Mouse (Mus musculus): ENCODE data around the gene Cd72. TPM values are rescaled to one million over a fixed set of nuclear protein-coding genes. Genes with fewer than 3 reads are reported as not detected.
"Not testable (repeated sequence)": the region's sequence is repeated elsewhere in the genome, so short reads cannot be mapped to it uniquely, and the experiment has no call there.

Gene Cd72
- 7.7 and 11.1 TPM in 2 replicates for total RNA-seq (2014; fragmentation: Nextera tagmentation)
- 7.0 and 9.1 TPM in 2 replicates for total RNA-seq (2017)

DNA sequence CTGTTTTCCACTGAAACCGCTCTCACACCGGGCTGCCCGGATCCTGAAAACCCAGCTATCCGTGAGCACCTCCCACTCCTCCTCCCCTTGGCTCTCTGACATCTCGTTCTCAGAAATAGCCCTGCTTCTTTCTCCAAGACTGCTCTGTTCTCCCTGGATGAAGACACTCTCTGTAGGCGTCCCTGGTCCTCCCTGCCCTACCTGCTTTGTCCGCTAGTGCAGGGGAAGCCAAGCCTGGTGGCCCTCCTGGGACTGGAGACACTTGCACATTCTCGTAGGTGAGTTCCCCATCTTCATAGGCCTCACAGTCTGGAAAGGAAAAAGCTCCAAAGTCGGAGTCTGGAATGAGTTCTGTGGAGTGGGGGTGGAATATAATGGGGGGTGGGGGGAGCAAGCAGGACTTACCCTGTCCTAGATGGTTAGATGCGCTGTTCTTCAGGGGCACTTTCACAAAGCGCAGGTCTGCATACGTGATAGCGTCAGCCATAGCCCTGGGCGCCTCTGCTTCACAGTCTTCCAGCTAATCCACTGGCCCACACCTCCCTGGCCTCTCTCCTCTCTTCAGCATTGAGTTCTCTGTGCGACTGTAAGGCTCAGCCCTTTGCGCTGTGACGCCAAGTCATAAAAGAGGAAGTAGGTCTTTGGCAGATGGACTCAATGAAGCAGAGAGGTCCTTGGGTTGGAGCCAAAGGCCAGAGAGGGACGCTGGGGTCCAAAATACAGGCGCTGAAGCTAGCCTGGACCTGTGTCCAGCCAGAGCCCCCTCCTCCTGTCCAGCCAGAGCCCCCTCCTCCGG lies at the start of gene Cd72:
Cd72 (minus strand) TSS at position 588 of the 796 bp plus-strand sequence.
- ATAC-seq (replicated peaks; ENCODE audit: poor library complexity, severe bottlenecking), result peak; percentile 72

GRCm38 (mm10) chr4:43503506-43503905 lies 49.1 kb upstream of the Cd72 start:
- ATAC-seq (replicated peaks; ENCODE audit: poor library complexity, severe bottlenecking), result no peak

DNA sequence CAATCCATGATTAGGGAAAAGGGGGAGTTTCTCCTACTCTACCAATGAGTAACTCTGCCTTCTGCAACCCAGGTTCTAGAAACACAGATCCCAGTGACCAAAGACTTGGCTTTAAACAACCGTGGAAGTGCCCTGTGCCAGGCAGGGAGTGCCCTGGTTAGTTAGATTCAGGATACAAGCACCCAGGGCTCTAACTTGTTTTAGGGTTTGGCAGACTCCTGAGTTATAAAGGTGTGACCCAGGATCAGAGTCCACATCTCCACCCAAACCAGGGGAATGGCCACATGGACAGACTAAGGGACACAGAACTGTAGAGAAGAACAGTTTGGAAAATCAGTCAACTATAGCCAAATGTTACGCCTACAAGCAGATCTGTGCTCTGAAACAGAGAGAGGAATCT lies 48.6 kb upstream of the Cd72 start:
- ATAC-seq (replicated peaks; ENCODE audit: poor library complexity, severe bottlenecking), result no peak

DNA sequence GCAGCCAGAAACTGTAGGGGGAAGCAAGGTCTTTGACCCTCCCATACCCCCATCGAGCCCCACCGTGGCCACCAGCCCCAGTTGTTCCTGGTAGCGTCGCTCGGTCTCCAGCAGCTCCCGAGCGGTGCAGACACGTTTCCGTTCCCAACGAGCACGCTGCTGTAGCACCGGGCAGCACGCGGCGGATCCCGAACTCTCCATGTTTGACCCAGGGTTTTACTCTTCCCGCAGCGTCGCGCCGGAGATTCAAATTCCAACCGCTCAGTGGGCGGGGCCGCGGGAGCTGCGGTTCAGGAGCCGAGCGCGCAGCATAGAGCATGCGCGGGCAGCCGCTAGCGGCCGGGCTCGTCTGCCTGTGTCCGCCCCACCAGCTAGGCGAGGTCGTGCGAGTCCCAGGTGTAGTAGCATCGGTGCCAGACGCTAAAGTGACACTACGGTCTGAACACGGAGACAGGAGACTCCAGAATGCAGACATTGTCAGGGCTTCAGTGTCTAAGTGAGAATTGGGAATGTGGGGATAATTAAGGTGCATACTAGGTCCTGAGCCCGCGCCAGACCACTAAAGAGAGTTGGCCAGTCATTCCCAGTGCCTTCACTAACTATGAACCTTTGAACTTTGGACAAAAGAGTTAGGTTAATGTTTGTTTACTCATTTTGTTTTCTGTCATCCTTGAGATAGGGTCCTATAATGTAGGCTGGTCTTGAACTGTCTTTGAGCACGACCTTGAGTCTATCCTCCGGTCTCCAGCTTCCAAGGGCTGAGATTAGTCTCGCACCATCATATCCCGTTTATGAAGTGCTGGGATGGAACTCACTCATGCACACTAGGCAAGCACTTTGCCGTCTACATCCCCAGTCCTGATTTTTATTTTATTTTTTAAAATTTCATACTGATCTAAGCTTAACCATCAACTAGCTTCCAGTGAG lies 45.2 kb upstream of the Cd72 start, which contains the start of gene Arhgef39:
Arhgef39 (minus strand) TSS at position 289 of the 927 bp plus-strand sequence.
- ATAC-seq (replicated peaks; ENCODE audit: poor library complexity, severe bottlenecking), result peak; percentile 72

DNA sequence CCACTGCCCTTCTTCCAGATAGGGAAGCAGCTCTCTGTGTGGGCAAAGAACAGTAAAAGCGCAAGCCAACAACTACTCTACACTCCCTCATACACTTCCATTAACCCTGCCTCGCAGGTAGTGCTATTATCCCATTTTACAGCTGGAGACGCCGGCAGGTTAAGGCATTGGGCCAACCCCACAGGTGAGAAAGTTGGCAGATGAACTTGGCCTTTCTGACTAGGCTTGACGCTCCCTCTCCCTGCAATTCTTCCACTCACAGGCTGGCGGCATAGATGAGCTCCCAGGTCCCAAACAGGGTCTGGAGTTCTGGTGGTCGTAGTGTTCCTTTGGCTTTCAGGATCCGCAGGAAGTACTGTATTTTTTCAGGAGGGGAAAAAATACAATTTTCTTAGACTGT lies 44.6 kb upstream of the Cd72 start:
- peak; percentile 28 for ATAC-seq (replicated peaks; ENCODE audit: poor library complexity, severe bottlenecking)

- no peak for ATAC-seq (replicated peaks; ENCODE audit: poor library complexity, severe bottlenecking)
These were observed 43.5 kb upstream of the Cd72 start for GRCm38 (mm10) chr4:43497946-43498345.

DNA sequence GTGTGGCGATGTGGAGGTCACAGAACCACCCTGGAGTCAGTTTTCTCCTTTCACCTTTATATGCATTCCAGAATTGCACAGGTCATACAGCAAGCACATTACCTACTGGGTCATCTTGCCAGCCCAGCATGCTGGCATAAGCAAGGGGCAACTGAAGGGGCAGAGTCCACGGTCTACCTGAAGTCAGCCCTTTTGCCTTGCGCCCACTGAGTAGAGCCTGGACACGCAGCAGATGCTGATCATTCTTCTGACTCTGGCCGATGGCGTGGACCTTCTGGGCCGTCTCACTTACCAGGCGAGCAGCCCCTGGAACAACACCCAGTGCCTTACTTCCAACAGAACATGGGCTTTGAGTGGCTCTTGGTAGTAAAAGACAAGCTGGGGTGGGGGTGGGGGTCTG lies 43.0 kb upstream of the Cd72 start:
- no peak for ATAC-seq (replicated peaks; ENCODE audit: poor library complexity, severe bottlenecking)

- ATAC-seq (replicated peaks; ENCODE audit: poor library complexity, severe bottlenecking), result no peak
These were observed 42.2 kb upstream of the Cd72 start for GRCm38 (mm10) chr4:43496587-43496986.

- no peak for ATAC-seq (replicated peaks; ENCODE audit: poor library complexity, severe bottlenecking)
These were observed 39.4 kb upstream of the Cd72 start for GRCm38 (mm10) chr4:43493846-43494240.

- ATAC-seq (replicated peaks; ENCODE audit: poor library complexity, severe bottlenecking), result peak; percentile 85
These were observed 38.9 kb upstream of the Cd72 start for GRCm38 (mm10) chr4:43493186-43493845.

- ATAC-seq (replicated peaks; ENCODE audit: poor library complexity, severe bottlenecking), result peak; percentile 94
These were observed 38.4 kb upstream of the Cd72 start, which contains the start of gene Ccdc107 for GRCm38 (mm10) chr4:43492821-43493185. Ccdc107 (plus strand) TSS chr4:43492900.

DNA sequence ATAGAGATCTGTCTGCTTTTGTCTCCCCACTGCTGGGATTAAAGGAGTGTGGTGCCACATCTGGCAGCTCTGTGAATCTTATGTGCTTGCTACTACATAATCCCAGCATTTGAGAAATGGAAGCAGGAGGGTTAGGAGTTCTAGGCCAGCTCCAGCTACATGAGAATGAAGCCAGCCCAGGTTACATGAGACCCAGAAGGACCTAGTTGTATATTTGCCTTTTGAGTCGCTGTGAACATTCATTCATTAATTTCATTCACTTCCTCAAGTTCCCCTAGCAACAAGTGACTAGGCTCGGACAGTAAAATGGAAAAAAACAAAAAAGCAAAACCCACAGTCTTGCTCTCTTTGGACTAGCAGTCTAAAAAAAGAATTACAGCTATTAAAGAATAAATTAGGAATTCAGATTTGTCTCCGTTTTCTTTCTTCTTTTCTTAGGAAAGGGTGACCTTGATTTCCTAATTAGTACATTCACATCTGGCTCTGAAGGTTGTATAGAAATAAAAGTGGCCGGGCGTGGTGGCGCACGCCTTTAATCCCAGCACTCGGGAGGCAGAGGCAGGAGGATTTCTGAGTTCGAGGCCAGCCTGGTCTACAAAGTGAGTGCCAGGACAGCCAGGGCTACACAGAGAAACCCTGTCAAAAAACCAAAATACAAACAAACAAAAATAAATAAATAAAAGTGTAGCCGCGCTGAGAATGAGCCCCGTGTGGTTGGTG lies 37.8 kb upstream of the Cd72 start:
- no peak for ATAC-seq (replicated peaks; ENCODE audit: poor library complexity, severe bottlenecking)

DNA sequence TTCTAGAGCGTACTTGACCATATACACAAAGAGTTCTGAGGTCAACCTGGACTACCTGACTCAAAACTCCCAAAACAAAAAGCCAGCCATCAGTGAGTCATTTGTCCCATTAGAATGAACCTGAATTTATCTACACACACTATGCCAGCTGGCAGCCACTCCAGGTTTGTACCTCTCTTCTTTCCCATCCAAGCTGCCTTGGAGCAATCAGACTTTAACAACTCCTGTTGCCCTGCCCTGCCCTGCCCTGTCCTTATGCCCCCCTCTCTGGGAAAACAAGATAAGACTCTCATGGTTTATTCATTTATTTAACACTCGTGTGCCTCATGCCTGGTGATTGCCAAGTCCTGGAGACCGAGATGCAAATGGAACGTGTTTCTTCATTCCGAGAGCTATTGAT lies 36.4 kb upstream of the Cd72 start:
- no peak for ATAC-seq (replicated peaks; ENCODE audit: poor library complexity, severe bottlenecking)

DNA sequence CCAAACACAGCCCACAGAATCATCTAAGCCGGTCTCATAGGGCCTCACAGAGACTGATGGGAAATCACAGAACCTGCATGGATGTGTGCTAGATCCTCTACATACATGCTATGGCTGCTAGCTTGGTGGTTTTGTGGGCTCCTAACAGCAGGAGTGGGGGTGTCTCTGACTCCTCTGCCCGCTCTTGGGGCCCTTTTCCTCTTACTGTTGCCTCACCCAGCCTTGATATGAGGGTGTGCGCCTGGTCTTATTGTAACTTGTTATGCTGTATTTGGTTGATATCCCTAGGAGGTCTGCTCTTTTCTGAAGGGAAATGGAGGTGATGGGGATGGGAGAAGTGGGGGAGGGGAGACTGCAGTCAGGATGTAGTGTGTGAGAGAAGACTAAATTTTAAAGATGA lies 35.2 kb upstream of the Cd72 start:
- no peak for ATAC-seq (replicated peaks; ENCODE audit: poor library complexity, severe bottlenecking)

DNA sequence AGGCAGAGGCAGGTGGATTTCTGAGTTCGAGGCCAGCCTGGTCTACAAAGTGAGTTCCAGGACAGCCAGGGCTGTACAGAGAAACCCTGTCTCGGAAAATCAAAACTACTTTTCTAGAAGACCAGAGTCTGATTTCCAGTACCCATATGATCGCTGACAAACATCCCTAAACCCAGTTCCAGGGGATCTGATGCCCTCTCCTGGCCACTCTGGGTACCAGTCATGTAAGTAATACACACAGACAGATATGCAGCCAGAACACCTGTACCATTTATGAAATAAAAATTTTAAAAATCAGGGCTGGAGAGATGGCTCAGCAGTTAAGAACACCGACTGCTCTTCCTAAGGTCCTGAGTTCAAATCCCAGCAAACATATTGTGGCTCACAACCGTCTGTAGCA lies 31.2 kb upstream of the Cd72 start:
- ATAC-seq (replicated peaks; ENCODE audit: poor library complexity, severe bottlenecking), result not testable (repeated sequence)

GRCm38 (mm10) chr4:43483535-43484091 lies 29.2 kb upstream of the Cd72 start, which contains the start of gene Sit1:
Sit1 (minus strand) TSS chr4:43483734.
- ATAC-seq (replicated peaks; ENCODE audit: poor library complexity, severe bottlenecking), result no peak

DNA sequence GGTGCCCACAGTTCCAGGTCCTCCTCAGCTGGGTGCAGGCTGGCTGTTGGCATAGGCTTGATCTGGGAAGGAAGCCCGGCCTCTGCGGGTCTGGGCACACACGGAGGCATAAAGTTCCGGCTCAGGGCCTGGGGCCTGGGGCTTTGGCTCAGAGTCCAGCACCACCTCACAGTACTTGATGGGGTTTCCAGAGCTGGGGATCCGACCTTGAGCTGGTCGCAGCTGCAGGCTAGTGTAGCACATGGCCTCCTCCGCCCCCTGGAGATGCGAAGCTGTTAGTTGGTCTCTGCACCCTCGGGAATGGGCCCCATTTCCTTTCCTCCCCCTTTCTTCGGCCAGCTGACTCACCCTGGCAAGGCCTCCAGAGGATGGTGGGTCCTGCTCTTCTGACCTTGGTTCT lies 28.2 kb upstream of the Cd72 start:
- no peak for ATAC-seq (replicated peaks; ENCODE audit: poor library complexity, severe bottlenecking)

DNA sequence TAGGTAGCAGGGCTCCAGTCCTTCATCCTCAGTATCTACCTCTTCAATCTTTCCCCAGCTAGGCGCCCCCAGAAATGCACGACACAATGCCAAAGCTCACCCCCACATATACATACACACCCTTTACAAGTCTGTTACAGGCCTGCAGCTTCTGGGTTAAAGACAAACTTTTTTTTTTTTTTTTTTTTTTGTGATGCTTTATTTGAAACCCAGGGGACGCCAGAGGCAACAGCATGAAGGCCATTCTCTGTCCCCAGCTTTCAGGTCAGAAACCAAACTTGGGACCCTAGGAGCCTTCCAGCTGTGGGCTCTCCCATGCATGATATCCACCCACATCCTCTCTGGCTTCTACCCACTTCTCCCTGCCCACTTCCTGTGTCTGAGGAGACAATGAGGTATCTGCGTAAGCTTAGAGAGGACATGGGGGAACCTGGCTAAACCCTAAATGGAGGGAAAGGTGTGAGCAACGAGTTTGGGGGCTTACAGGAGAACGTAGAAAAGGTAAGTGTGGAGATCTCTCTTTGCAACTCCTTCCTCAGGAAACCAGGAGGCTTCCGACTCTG lies 27.5 kb upstream of the Cd72 start:
- ATAC-seq (replicated peaks; ENCODE audit: poor library complexity, severe bottlenecking), result peak; percentile 66

DNA sequence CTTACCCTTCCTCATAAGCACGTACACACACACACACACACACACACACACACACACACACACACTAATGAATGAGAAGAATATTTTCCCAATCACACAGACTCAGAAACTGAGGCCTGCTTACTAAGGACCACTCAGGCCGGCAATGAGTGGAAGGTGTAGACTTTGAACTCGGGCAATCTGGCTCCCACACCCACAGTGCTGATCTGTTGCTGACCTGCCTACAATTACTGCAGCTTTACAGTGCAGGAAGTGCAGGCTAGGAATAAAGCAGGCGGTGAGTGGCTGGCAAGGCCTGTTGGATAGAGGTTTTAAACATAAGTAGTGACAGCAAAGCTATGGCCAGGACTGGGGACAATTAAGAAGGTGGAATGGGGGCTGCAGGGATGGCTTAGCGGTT lies 26.6 kb upstream of the Cd72 start:
- no peak for ATAC-seq (replicated peaks; ENCODE audit: poor library complexity, severe bottlenecking)
